Mouse (Mus musculus): Measurements from ENCODE around the gene Myct1. TPM values are rescaled to one million over a fixed set of nuclear protein-coding genes. Genes with fewer than 3 reads are reported as not detected.

Gene Myct1
- not detected for polyA plus RNA-seq (2017; shearing (Covaris generic))

DNA sequence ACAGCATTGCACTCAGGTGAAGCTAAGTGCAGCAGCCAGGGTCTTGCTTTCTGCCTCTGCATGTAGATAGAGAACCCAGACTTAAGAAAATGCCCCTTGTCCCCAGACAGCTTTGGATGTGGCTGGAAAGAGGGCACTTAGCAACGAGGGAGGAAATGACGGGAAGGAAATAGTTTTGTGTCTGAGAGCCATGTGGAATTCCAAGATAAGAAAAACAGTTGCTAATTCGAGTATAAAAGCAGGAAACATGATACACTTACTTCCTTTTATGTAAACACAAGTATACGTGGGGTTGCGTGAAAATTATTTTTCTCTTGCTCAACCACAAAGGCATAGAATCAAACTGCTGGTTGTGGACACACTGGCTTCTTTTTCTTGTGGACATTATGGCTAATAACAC, at the start of gene Myct1:
Gene Myct1, plus strand, starts transcription at position 312 of the 400 bp plus-strand sequence.
- ATAC-seq: no peak

DNA sequence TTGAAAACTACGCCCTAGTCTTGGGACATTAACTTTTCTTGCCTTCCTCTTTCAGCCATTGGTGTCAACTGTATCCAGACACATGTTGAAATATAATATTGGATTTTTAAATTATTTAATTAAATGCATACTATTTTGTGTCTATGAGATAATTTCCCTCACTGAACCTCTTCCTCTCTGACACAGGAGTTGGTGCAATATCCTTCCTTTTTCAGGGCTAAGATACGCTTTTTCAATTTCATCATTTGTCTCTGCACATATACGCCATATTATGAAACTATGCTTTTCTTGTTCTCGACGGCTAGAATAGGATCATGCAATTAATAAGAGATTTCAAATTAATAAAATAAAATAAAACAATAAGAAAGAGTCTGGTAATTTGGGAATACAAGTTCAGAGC, 47.1 kb upstream of the Myct1 start:
- ATAC-seq: no peak

DNA sequence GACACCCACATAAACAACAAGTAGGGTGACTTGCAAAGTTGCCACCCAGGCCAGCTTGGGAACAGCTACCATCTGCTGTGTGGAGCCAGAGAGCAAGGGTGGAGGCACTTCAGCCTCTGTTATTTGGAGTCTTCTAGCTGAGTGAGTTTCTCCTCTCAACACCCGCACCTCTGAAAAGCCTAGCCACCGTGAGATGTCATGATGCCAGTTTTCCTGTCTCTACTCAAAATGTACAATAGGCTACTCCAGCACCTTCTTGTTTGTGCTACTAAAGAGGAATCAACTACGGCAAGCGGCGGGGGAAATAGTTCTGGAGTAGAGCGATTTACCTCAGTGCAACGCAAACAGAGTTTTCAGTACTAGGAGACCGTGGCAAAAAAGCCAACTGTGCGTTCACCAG, 45.8 kb upstream of the Myct1 start:
- ATAC-seq: no peak

DNA sequence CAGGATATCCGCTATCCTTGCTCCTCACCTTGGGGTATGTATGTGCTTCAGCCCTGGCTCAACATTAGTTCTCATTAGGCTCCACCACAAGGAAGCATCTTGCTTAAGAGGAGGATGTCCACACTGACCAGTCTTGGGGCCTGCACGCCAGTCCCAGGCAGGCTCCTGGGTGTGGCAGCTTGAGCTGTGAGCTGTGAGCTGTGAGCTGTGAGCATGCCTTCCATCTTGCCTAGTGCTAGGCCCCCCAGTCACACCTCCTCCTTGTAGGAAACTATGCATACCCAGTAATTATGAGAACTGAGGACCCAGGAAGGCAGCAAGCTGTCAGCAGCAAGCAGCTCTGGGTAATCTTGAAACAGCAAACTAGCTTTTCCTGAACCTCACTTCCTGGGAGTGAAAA, 44.9 kb upstream of the Myct1 start:
- ATAC-seq: no peak

DNA sequence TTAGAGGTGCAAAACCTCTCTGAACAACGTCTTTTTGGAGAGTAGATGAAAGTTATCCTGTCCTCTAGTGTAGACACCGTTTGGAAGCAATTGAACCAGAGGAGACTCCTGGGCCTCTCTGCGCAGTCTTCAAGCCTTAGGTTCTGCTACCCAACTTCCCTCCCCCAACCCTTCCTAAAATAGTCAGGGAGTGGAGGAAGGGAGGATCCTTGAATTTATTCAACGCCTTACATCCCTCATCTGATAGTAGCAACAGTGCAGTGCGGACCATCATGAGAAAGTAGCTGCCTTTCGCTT, 43.8 kb upstream of the Myct1 start:
- ATAC-seq: no peak

DNA sequence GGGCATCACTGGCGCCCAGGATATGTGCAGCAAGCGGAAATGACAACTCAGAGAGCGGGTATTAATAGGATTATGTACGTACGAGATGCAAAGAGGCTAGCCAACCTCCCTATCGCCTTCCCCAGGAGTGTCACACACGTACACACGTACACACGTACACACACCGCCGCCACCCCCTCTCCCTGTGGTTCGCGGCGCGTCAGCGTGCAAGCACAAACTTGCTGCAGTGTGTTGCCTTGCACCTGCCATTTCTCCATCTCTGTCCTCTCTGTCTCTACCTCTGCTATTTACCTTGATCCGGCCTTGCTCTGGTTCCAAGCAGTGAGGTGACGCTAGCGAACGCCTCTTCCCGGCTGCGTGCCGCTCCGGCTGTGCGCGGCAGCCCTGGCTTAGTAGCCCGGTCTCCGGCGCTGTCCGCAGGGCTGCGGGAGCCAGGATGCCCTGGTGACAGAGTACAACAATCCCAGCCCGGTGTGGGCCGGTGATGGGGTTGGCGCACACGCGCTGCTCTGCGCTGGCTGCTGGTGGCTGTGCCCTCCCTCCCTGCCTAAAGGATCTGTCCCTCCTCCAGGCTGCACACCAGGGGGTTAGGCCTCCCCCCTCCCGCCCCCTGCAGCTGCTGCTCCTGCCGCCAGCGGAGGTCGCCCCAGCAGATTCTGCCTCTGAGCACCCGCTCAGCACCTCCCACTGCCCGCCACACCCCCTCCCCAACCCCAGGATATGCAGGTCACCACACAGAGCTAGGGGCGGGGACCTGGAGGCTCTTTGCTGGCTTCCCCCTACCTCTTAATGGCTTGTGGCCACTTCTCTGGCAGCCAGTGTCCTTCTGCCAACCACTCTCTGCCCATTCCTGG, 43.2 kb upstream of the Myct1 start:
- ATAC-seq: no peak

DNA sequence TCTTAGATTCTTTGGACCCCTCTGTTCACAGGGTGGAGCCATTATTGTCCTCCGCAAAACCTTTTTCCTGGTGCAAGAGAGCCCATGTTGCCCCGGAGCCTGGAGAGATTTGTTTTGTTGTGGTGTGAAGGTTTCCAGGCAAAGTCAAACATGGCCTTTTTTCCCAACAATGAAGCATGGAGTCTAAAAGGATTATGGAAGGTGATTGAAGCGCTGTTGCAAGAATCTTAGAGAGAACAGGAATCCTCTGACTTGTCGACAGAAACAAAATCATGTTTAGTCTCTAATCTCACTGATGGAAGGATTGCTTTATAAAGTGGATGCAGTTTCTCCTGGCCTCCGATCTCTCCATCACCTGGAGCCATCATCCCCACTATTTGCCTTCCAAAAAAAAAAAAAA, 42.2 kb upstream of the Myct1 start, which contains the start of gene Syne1:
Gene Syne1, minus strand, starts transcription at position 101 of the 400 bp plus-strand sequence.
- no peak for ATAC-seq

DNA sequence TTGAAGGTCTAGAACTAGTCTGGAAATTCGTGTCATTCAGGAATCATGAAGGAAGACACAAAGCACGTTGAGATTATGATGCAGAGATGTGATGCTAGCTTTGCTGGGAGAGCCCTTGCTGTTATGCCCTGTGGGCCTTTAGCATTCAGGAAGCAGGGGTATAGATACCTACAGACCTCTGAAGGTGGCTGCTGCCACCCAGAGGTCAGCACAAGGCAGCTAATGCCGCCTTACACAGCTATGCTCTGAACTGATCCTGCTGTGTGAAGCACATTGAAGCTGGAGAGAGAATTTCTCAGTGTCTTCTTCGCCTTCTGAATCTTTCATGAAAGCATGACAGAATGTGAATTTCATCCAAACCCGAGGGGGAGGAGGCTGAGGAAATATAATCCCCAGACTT, 38.6 kb upstream of the Myct1 start:
- no peak for ATAC-seq

DNA sequence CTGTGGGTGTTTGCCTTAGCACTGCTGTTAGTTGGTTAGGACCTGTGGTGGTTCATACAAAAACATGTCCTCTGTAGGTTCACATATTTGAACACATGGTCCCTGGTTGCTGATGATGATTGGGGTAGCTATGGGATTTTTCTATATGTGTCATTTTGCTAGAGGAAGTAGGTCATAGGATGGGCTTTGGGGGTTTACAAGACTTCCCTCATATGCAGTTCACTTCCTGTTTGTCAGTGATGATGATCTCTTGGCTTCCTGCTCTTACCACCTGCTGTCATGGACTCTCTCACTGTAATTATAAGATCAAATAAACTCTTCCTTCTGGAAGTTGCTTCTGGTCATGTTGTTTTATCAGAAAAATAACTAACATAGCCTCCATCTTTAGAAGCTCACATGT, 34.8 kb upstream of the Myct1 start:
- no peak for ATAC-seq

DNA sequence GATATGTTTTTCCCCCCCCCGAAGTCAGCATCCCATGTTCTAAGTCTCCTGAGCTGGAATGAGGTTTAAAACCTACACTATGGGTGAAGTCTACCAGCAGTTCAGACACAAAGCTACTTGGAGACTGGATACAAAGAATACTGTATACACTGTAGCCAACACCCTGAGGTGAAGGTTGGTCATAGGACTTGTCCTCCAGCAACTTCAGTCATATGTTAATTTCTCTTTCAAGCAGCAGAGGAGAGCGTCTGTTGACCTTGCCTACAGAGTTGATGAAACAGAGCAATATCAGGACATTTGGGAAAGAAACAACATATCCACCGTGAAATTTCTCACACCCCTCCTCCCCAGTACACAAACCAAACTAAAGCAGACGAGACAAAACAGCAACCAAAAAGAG, 33.0 kb upstream of the Myct1 start:
- no peak for ATAC-seq

DNA sequence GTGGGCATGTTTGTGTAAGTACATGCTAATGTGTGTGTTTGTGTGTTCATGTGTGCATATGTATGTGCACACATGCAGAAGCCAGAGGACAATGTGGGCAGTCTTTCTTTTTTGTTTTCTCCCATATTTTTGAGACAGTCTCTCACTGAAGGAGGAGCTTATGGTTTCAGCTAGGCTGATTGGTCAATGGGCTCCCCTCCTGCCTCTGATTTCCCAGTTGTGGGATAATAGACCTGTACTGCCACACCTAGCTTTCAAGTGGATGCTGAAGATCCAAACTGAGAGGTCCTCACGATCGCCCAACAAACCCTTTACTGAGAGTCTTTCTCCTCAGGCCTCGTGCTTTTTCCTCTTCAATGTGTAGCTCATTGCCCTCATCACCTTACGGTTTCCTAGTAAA, 31.9 kb upstream of the Myct1 start:
- ATAC-seq: no peak

DNA sequence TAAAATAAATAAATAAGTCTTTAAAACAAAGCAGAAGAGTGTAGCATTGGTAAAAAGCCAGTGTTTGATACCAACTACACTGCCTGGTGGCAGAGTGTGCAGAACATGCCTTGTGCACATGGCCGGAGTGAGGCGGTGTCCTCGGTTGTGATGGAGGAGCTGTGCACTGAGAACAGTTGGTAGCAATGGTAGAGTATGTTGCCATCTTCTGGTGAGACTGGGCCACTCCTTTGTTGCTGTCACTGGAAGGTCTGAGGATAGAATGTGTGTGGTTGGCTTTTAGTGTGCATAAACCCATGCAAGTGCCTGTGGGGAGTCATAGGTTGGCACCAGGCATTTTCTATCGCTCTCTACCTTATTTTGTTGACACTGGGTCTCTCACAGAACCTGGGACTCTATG, 24.6 kb upstream of the Myct1 start:
- ATAC-seq: no peak

DNA sequence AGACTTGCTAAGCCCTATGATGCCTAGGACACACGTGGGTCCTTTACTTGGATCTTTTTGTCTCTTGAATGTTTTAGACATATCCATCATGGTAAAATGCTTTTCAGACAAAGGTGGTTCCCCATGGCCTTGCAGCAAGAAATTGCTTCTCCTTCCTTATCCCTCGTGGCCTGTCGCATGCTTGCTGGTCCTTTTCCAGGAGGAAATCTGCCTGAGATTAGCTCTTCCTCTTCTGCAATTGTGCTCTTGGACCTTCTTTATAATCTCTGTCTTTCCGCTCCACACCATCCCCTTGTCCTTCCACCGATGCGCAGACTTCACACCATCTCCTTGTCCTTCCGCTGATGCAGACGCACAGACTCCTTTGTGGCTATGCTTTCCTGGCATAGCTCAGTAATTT, 23.5 kb upstream of the Myct1 start:
- no peak for ATAC-seq

DNA sequence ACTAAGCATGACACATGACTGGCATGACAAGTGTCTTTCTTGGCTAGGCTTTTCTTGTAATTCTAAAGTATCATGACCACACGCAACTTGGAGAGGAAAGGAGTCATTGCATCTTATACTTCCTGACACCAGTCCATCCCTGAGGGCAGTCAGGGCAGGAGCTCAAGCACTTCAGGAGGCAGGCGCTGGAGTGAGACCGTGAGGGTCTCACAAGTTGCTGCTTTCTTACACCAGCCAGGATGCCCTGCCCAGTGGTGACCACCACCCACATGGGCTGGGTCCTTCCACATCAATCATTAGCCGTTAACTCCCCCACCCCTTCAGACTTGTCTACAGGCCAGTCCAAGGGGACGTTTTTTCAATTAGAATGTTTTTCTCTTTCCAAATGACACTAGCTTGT, 22.2 kb upstream of the Myct1 start:
- no peak for ATAC-seq

DNA sequence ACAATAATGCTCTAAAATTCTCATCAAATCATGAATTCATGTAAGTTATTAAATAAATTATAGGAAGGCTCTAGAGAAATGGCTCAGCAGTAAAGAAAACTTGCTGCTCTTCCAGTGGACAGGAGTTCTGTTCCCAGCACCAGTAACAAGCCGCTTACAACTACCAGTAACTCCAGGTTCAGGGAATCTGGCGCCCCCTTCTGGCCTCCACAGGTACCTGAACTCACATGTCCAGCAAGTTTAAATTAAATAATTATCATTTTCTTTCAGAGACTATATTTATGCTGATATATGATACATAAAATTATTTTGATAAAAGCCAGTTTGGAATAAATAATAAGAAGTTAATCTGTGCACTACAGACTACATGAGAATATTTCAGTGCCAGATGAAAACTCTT, 20.2 kb upstream of the Myct1 start:
- ATAC-seq: no peak

DNA sequence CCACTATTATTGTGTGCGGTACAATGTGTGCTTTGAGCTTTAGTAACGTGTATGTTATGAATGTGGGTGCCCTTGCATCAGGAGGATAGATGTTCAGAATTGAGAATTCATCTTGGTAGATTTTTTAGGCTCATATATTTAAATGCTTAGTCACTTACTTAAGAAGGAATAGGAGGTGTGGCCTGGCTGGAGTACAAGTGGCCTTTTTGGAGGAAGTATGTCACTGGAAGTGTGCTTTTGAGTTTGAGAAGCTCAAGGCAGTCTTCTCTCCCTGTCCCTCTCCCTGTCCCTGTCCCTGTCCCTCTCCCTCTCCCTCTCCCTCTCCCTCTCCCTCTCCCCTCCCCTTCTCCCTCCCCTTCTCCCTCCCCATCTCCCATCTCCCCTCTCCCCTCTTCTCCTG, 2.5 kb upstream of the Myct1 start:
- no peak for ATAC-seq

DNA sequence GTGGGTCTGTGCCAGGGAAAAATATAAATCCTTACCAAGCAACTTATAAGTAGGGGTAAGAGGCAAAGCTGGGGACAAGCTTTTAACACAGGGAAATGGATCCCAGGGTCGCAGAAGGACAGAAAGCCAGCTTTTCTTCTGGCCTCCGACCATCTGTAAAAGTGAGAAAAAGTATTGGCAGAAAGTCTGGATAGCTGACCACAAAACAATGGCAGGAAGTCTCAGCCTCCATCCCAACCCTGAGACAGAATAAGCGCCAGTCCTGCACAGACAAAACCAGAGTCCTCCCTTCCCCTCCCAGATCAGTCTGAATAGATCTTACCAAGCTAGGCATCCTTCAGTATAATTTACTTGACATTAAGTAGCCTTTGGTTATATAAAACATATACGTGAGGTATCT, 1.6 kb upstream of the Myct1 start:
- no peak for ATAC-seq

DNA sequence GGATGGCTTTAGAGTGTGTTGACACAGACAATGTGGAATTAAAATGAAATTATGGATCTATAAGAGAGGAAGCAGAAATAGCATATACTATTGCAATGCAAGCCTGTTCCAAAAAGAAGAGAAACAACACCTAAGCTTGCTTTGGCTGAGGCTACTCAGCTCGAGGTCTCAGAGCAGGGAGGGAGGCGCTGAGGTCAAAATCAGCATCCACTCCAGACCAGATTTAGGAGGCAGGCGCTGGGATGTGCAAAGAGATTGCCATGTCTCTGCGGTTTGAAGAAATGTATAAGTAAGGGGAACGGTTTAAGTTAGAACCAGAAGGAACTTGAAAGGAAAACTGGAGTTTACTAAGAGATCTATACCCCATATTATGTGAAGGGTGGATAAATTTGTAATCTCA, 882 bp downstream of the Myct1 start:
- ATAC-seq: no peak

DNA sequence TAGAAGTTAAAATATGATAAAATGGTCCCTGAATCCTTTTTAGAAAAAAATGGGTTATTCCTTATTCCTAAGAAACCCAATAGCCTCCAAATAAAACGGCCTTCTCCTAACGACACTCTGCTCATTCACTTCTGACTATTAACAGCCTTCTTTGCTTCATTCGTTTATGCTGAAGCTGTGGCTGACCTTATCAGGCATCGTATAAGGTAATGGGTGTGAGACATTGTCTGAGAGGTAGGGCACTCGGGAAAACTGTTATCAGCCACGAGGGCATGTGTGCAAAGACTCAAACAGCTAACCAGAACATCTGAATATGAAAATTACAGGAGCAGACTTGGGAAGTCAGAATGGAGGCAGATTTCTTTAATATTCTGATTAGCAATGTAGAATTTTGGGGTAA, 3.0 kb downstream of the Myct1 start:
- ATAC-seq: no peak

DNA sequence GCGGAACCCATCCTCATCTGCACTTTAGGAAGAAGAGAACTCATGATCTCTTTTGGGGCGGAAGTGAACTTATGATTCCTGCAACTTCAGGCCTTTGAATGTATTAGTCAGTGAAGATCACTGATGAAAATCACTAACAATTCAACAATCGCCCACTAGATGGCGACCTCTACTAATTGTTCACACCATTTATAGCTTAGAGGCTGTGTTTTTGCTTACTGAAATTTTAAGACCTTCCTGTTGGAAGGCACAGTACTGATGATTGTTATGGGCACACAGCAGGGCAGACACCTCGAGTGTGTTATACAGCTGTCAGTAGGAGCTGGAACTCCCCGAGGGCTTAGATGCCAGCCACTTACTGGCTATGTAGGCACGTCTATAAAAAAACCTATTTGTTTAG, 6.5 kb downstream of the Myct1 start:
- peak; percentile 68 for ATAC-seq

DNA sequence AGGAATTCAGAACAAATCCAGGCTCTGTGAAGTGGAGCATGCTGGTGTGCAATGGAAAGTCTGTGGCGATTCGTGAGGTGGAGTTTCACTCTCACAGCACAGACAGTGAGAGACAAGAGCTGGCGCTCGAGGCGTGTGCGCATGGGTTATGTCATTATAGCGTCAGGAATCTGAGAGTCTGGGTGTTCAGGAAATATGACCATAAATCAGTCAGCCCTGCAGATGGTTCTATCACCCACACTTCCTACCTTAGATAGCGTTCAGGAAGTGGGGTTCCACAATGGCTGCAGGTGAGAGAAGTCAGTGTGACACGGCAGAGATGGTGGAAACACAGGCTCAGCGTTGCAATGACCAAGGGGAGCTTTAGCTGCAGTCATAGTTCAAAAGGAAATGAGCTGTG, 9.9 kb downstream of the Myct1 start:
- ATAC-seq: peak; percentile 39

DNA sequence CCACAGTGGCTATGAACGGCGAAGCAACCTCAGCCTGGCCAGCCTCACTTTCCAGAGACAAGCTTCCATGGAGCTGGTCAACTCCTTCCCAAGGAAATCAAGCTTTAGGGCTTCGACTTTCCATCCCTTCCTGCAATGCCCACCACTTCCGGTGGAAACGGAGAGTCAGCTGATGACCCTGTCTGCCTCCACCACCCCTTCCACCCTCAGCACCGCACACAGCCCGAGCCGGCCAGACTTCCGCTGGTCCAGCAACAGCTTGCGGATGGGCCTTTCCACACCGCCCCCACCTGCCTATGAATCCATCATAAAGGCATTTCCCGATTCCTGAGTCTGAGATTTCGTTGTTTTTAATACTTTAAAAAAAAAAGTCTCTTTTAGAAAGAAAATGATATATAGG, 10.8 kb downstream of the Myct1 start:
- no peak for ATAC-seq

DNA sequence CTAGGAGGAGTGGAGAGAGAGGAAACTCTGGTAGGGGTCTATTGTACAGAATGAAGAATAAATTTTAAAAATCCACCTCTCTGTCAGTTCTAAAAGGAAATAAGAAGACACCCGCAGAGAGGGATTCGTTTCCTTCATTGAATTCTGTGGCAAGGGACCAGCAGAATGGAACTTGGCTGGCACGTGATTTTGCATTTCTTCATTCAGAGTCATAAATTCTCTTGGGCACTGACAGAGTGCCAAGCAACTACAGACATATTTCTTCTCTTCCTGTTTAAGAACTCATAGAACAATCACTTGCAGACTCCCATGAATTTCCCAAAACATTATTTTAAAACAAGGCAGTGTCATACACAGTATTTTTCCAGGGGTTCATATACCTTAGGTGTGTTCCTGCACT, 15.3 kb downstream of the Myct1 start:
- ATAC-seq: no peak

DNA sequence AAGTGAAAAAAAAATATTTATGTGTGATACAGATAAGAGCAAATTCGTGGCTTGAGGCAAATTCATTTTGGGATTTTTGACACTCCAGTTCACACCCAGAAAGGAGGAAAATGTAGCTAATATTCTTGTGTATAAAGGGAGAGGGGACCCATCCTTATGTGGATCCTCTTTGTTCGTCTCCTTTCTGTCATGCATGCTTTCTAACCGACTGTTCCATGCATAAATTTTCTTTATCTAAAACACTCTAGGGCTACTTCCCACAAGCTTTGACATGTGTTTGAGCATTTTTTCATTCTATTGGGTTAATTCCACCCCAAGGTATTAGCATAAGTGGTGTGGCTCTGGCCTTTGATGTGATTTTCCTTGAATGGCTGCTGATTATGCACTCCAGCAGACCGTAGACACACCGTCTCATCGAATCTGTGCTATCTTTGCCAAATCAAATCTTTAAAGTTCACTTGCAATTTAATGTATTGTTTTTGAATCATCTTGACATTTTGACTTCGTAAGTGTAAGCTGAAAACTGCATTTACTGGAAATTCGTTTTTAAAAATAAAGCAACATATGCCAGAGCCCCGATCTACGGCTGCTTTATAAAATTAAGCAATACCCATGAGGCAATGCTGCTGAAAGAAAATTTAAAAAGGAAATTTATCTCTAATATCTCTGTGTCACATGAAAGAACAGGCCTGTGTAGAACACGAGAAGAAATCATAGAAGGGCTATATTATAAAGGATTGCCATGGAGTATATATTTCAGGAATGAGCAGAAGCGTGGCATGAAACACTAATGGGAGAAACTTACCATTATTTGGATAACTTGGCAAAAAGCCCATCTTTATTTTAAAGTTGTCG, 21.8 kb downstream of the Myct1 start:
- no peak for ATAC-seq

Data from CD4-positive, CD25-positive, alpha-beta regulatory T cell, adult 4 months (primary cell).